Mouse (Mus musculus) urinary bladder, adult 2 months (tissue): ENCODE results near the gene Gm7951. TPM values are rescaled to one million over a fixed set of nuclear protein-coding genes. Genes with fewer than 3 reads are reported as not detected.
"Not testable (repeated sequence)": the region's sequence is repeated elsewhere in the genome, so short reads cannot be mapped to it uniquely, and the experiment has no call there.

Experiments used
- DNase-seq: peaks from one replicate; pipeline ENCODE4 v3.0.0; 2022; ENCODE audit warnings: low spot score
- polyA plus RNA-seq: library from polyadenylated mRNA; depleted of rRNA; stranded (reverse); fragments of >200 nt; gene quantifications from 2 replicates; pipeline ENCODE4 v1.2.3, GENCODE M21; 2012; rRNA removed

The Gm7951 gene
- polyA plus RNA-seq, result not detected in 2 replicates

GRCm38 (mm10) chr14:42117269-42117668, at the start of gene Gm7951:
Gene Gm7951, minus strand, starts transcription at chr14:42117369.
- DNase-seq, result not testable (repeated sequence)

- DNase-seq, result not testable (repeated sequence)
Observed at GRCm38 (mm10) chr14:42162522-42162921, 45.4 kb upstream of the Gm7951 start, which contains the start of gene Gm17027. Gene Gm17027, minus strand, starts transcription at chr14:42162622.

GRCm38 (mm10) chr14:42134571-42134970, 17.4 kb upstream of the Gm7951 start:
- DNase-seq, result not testable (repeated sequence)

DNA sequence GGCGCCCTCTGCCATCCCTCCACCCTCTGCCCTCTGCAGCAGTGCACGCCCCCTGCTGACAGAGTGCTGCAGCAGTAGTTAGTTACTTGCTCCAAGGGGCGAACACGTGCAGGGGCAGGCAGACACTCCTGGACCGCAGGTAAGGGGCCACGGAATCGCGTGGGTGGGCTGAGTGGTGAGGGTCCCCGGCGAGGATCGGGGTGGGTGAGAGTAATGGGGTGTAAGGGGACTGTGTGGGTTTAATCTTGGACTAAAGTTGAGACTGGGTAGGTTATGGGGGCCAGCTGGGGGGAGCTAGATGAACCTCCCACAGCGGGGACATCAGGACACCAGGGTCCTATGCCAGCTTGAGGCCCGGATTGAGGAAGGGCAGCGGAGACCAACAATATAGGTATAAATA, 16.6 kb upstream of the Gm7951 start:
- DNase-seq, result peak; percentile 15

Other genes starting within 250 kb of the Gm7951 start
- not detected in 2 replicates for gene Gm7980, start 210.1 kb downstream of the Gm7951 start, polyA plus RNA-seq
- not detected in 2 replicates for gene 1700049E17Rik1, start 192.4 kb downstream of the Gm7951 start, polyA plus RNA-seq
- not detected in 2 replicates for gene 1700024B05Rik, start 173.4 kb downstream of the Gm7951 start, polyA plus RNA-seq
- gene Gm6401, start 149.4 kb downstream of the Gm7951 start, polyA plus RNA-seq, result not detected in 2 replicates
- gene Gm3543, start 134.0 kb downstream of the Gm7951 start, polyA plus RNA-seq, result not detected in 2 replicates
- gene Gm17027, start 45.3 kb upstream of the Gm7951 start, polyA plus RNA-seq, result not detected in 2 replicates
- gene Gm3573, start 73.4 kb upstream of the Gm7951 start, polyA plus RNA-seq, result not detected in 2 replicates
- not detected in 2 replicates for gene Gm17026, start 142.7 kb upstream of the Gm7951 start, polyA plus RNA-seq
- gene Gm9611, start 180.0 kb upstream of the Gm7951 start, polyA plus RNA-seq, result not detected in 2 replicates
- not detected in 2 replicates for gene Gm7995, start 192.8 kb upstream of the Gm7951 start, polyA plus RNA-seq